8 mouse cellular contexts compared by ENCODE assay signal in genomic region chr15:82224602-82225215, GRCm38 (mm10). TPM values are rescaled to one million over a fixed set of nuclear protein-coding genes. Genes with fewer than 3 reads are reported as not detected.
DNase-seq lines count a peak whose midpoint lies in the region; ATAC-seq and TF ChIP-seq lines count a peak whose summit lies in the region.

No protein-coding gene starts in this region.

- TF ChIP-seq POLR2A in small intestine, adult 2 months (IDR thresholded peaks at IDR 0.05; ENCODE audit: low read depth, low read length) = no peak

- H3K4me1 ChIP-seq in kidney, embryonic 16.5 days (ENCODE audit: insufficient read depth, low read length) = peaks cover 15% of the 10 kb centered on the region
- H3K4me1 ChIP-seq in forebrain, embryonic 13.5 days = peaks cover 24% of the 10 kb centered on the region
- peaks cover 55% of the 10 kb centered on the region for H3K4me1 ChIP-seq in liver, embryonic 12.5 days
- H3K4me1 ChIP-seq in small intestine, adult 2 months (ENCODE audit: control insufficient read depth, insufficient read depth, insufficient read length, low read length) = peaks cover 9% of the 10 kb centered on the region

- H3K27me3 ChIP-seq in kidney, embryonic 16.5 days (ENCODE audit: insufficient read depth, low read length) = peaks cover 9% of the 10 kb centered on the region
- peaks cover 22% of the 10 kb centered on the region for H3K27me3 ChIP-seq in forebrain, embryonic 13.5 days
- H3K27me3 ChIP-seq in liver, embryonic 12.5 days (replicated peaks) = peaks cover 68% of the 10 kb centered on the region
- H3K27me3 ChIP-seq in small intestine, adult 2 months (ENCODE audit: control insufficient read depth, insufficient read depth, low read length) = peaks cover 21% of the 10 kb centered on the region

- 49% methylated on average over 7 of the region's 7 CpGs for WGBS in kidney, embryonic 16.5 days
- WGBS in forebrain, embryonic 13.5 days = 37% methylated on average over 7 of the region's 7 CpGs
- WGBS in liver, embryonic 12.5 days (ENCODE audit: insufficient replicate concordance) = 27% methylated on average over 7 of the region's 7 CpGs
- 36% methylated on average over 7 of the region's 7 CpGs for WGBS in small intestine, adult 2 months

- peak overlapping the region; percentile 40 for H3K4me3 ChIP-seq in kidney, embryonic 16.5 days (ENCODE audit: low read length)
- peak overlapping the region; percentile 37 for H3K4me3 ChIP-seq in forebrain, embryonic 13.5 days
- H3K4me3 ChIP-seq in liver, embryonic 12.5 days = peak overlapping the region; percentile 55
- 0 out of 2 replicates have a peak overlapping the region, but pooled peaks have one; percentile 64 for H3K4me3 ChIP-seq in small intestine, adult 2 months (ENCODE audit: low read depth, low read length)

- H3K9me3 ChIP-seq in kidney, embryonic 16.5 days (ENCODE audit: low read length) = no peaks in the 10 kb centered on the region
- H3K9me3 ChIP-seq in forebrain, embryonic 13.5 days (replicated peaks) = no peaks in the 10 kb centered on the region
- no peaks in the 10 kb centered on the region for H3K9me3 ChIP-seq in liver, embryonic 12.5 days (replicated peaks)

- no peak for TF ChIP-seq CTCF in small intestine, adult 2 months (IDR thresholded peaks at IDR 0.05; ENCODE audit: extremely low read depth, insufficient read length, insufficient replicate concordance, low read depth, low read length)

- H3K27ac ChIP-seq in kidney, embryonic 16.5 days (ENCODE audit: low read length) = no peak overlapping the region
- H3K27ac ChIP-seq in forebrain, embryonic 13.5 days = no peak overlapping the region
- no peak overlapping the region for H3K27ac ChIP-seq in liver, embryonic 12.5 days
- H3K27ac ChIP-seq in small intestine, adult 2 months (ENCODE audit: insufficient read depth, low read depth, low read length) = no peak overlapping the region; the same call in 1 of the 2 replicates

- peak overlapping the region; percentile 60 for H3K4me2 ChIP-seq in kidney, embryonic 16.5 days (replicated peaks; ENCODE audit: low read depth, low read length)
- H3K4me2 ChIP-seq in forebrain, embryonic 13.5 days = peak overlapping the region; percentile 70
- peak overlapping the region; percentile 71 for H3K4me2 ChIP-seq in liver, embryonic 12.5 days

- no peak for ATAC-seq in kidney, embryonic 16.5 days (ENCODE audit: low FRiP score, low TSS enrichment)
- ATAC-seq in forebrain, embryonic 13.5 days = no peak; the same call in 1 of the 2 replicates
- ATAC-seq in liver, embryonic 12.5 days = peak; percentile 68

- no peak overlapping the region for H3K9ac ChIP-seq in kidney, embryonic 16.5 days (replicated peaks; ENCODE audit: low read length)
- peak overlapping the region; percentile 62; the same call in 1 of the 2 replicates for H3K9ac ChIP-seq in forebrain, embryonic 13.5 days
- peak overlapping the region; percentile 45; the same call in 1 of the 2 replicates for H3K9ac ChIP-seq in liver, embryonic 12.5 days

- H3K36me3 ChIP-seq in kidney, embryonic 16.5 days (ENCODE audit: insufficient read depth, low read length) = no peaks in the 10 kb centered on the region
- no peaks in the 10 kb centered on the region for H3K36me3 ChIP-seq in forebrain, embryonic 13.5 days (ENCODE audit: poor library complexity, severe bottlenecking)
- no peaks in the 10 kb centered on the region for H3K36me3 ChIP-seq in liver, embryonic 12.5 days
- H3K36me3 ChIP-seq in small intestine, adult 2 months (ENCODE audit: control insufficient read depth, insufficient read depth, low read length) = no peaks in the 10 kb centered on the region

- no peak for DNase-seq in kidney, postnatal 10 days
- DNase-seq in layer of hippocampus, adult 9-11 months = no peak
- no peak for DNase-seq in retina, postnatal 1 day
- no peak for DNase-seq in testis, postnatal 10 days (ENCODE audit: low spot score)

RNA-seq across cellular contexts. Expression of gene Tnfrsf13c, which starts 0.5 kb away (rescaled TPM):
- 0.15 TPM in 1 of 2 replicates, not detected in the other for polyA plus RNA-seq in kidney, embryonic 16.5 days (2015; fragmentation: Nextera tagmentation; extraction: Ambion mirVana)
- polyA plus RNA-seq in forebrain, embryonic 13.5 days (2015; fragmentation: Nextera tagmentation; extraction: Ambion mirVana) = 0.15 and 0.22 TPM in 2 replicates
- polyA plus RNA-seq in liver, embryonic 12.5 days (2016; fragmentation: Nextera tagmentation; extraction: Ambion mirVana) = 0.30 TPM in 2 replicates
- 6.3 and 14.1 TPM in 2 replicates for polyA plus RNA-seq in small intestine, adult 2 months (2012; rRNA removed)

RNA-seq across cellular contexts. Expression of gene Shisa8, which starts 12.1 kb away (rescaled TPM):
- polyA plus RNA-seq in kidney, embryonic 16.5 days (2015; fragmentation: Nextera tagmentation; extraction: Ambion mirVana) = 0.41 and 0.62 TPM in 2 replicates
- 0.74 and 0.77 TPM in 2 replicates for polyA plus RNA-seq in forebrain, embryonic 13.5 days (2015; fragmentation: Nextera tagmentation; extraction: Ambion mirVana)
- 0.31 and 0.37 TPM in 2 replicates for polyA plus RNA-seq in liver, embryonic 12.5 days (2016; fragmentation: Nextera tagmentation; extraction: Ambion mirVana)
- 0.38 and 2.6 TPM in 2 replicates for polyA plus RNA-seq in small intestine, adult 2 months (2012; rRNA removed)

RNA-seq across cellular contexts. Expression of gene Cenpm, which starts 19.8 kb away (rescaled TPM):
- polyA plus RNA-seq in kidney, embryonic 16.5 days (2015; fragmentation: Nextera tagmentation; extraction: Ambion mirVana) = 65.9 and 71.2 TPM in 2 replicates
- polyA plus RNA-seq in forebrain, embryonic 13.5 days (2015; fragmentation: Nextera tagmentation; extraction: Ambion mirVana) = 71.5 and 76.5 TPM in 2 replicates
- polyA plus RNA-seq in liver, embryonic 12.5 days (2016; fragmentation: Nextera tagmentation; extraction: Ambion mirVana) = 48.3 and 51.2 TPM in 2 replicates
- polyA plus RNA-seq in small intestine, adult 2 months (2012; rRNA removed) = 5.8 and 16.4 TPM in 2 replicates

RNA-seq across cellular contexts. Expression of gene 1500009C09Rik, which starts 27.5 kb away (rescaled TPM):
- not detected in 2 replicates for polyA plus RNA-seq in kidney, embryonic 16.5 days (2015; fragmentation: Nextera tagmentation; extraction: Ambion mirVana)
- 7.7 and 7.8 TPM in 2 replicates for polyA plus RNA-seq in forebrain, embryonic 13.5 days (2015; fragmentation: Nextera tagmentation; extraction: Ambion mirVana)
- polyA plus RNA-seq in liver, embryonic 12.5 days (2016; fragmentation: Nextera tagmentation; extraction: Ambion mirVana) = not detected in 2 replicates
- 0.19 and 0.37 TPM in 2 replicates for polyA plus RNA-seq in small intestine, adult 2 months (2012; rRNA removed)

RNA-seq across cellular contexts. Expression of gene Sept3, which starts 50.0 kb away (rescaled TPM):
- 8.6 and 11.3 TPM in 2 replicates for polyA plus RNA-seq in kidney, embryonic 16.5 days (2015; fragmentation: Nextera tagmentation; extraction: Ambion mirVana)
- 248 and 264 TPM in 2 replicates for polyA plus RNA-seq in forebrain, embryonic 13.5 days (2015; fragmentation: Nextera tagmentation; extraction: Ambion mirVana)
- polyA plus RNA-seq in liver, embryonic 12.5 days (2016; fragmentation: Nextera tagmentation; extraction: Ambion mirVana) = 0.81 and 1.4 TPM in 2 replicates
- polyA plus RNA-seq in small intestine, adult 2 months (2012; rRNA removed) = 0.24 and 0.52 TPM in 2 replicates
